Mouse (Mus musculus) heart, embryonic 15.5 days (tissue): ENCODE data around the gene Akirin2. TPM values are rescaled to one million over a fixed set of nuclear protein-coding genes. Genes with fewer than 3 reads are reported as not detected.

ENCODE experiments used
- ATAC-seq: fragments of 200-750 bp; cut with Nextera tagmentation; replicated peaks from 2 replicates; pipeline ENCODE4 v1.8.0; 2017; ENCODE audit warnings: low read depth, moderate TSS enrichment; ENCODE audit not compliant: insufficient number of reproducible peaks, insufficient read depth, low FRiP score
- H3K27ac ChIP-seq: fragments of 300-500 bp; sonication (generic); 2 replicates; pipeline ENCODE4 v1.5.1; 2015; ENCODE audit warnings: mild to moderate bottlenecking, inconsistent platforms
- H3K27me3 ChIP-seq: fragments of 300-500 bp; sonication (generic); 2 replicates; pipeline ENCODE4 v1.6.1; 2015; ENCODE audit warnings: inconsistent platforms
- H3K36me3 ChIP-seq: fragments of 300-500 bp; sonication (generic); 2 replicates; pipeline ENCODE4 v1.6.1; 2015; ENCODE audit warnings: mild to moderate bottlenecking, inconsistent platforms
- H3K4me1 ChIP-seq: fragments of 300-500 bp; sonication (generic); replicated peaks from 2 replicates; pipeline ENCODE4 v1.6.1; 2015; ENCODE audit warnings: inconsistent platforms
- H3K4me2 ChIP-seq: fragments of 300-500 bp; sonication (generic); 2 replicates; pipeline ENCODE4 v1.6.1; 2015; ENCODE audit warnings: inconsistent platforms, mild to moderate bottlenecking, moderate library complexity
- H3K4me3 ChIP-seq: fragments of 300-500 bp; sonication (generic); 2 replicates; pipeline ENCODE4 v1.5.1; 2015; ENCODE audit warnings: mild to moderate bottlenecking, inconsistent platforms
- H3K9ac ChIP-seq: fragments of 300-500 bp; sonication (generic); 2 replicates; pipeline ENCODE4 v1.6.1; 2015; ENCODE audit warnings: mild to moderate bottlenecking, inconsistent platforms
- H3K9me3 ChIP-seq: fragments of 300-500 bp; sonication (generic); replicated peaks from 2 replicates; pipeline ENCODE4 v1.6.1; 2016; ENCODE audit warnings: inconsistent platforms
- WGBS: fragments of 180-500 bp; shearing (Covaris S2); methylation state at CpG from one replicate; pipeline ENCODE4 v1.1.7; 2015; ENCODE audit warnings: mixed read lengths; 5-methylcytosine and 5-hydroxymethylcytosine counted together
- polyA plus RNA-seq: library from polyadenylated mRNA; unstranded; fragments of >200 nt; fragmentation: Nextera tagmentation; extraction: Ambion mirVana; gene quantifications from 2 replicates; pipeline ENCODE4 v1.2.1, GENCODE M21; 2015

Gene Akirin2
- polyA plus RNA-seq, 1 experiment from 2014 or later: 44.8 TPM

DNA sequence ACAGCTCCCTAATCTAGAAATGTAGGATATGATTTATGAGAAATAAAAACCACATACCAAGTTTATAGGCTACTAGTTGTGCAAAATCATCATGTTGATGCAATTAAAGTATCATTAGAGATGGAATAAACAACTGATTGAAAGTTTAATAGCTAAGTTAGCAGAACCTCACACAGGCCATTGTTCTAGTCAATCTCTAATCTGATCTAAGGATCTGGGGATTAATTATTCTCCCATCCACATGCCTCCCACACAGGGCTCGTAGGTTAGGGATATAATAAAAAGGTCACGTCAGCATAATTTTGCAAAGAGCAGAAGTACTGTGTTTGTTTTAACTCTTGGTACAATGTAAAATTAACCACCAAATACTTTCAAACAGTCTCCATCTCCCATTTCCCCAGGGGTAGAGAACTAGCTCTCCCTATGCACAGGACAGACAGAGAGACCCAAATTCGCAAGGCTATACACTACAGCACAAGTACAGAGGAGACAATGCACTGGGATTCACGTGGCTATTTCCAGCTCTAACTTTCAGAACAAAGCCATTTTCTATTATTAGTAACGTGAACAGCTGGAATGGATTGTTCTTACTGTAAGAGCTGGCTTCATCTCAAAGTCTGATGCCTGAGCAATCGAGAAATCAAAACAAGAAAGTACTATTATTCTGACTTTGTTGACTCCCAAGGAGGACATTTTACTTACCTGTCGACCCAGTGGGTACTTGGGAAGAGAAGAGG is 34.3 kb downstream of the Akirin2 start:
- no peaks in the 10 kb centered on the region for H3K27me3 ChIP-seq
- H3K27ac ChIP-seq: peak overlapping the region; percentile 46; the same call in 1 of the 2 replicates
- H3K4me1 ChIP-seq: peaks cover 15% of the 10 kb centered on the region
- H3K9me3 ChIP-seq: no peaks in the 10 kb centered on the region
- no peak overlapping the region for H3K4me2 ChIP-seq
- H3K4me3 ChIP-seq: no peak overlapping the region
- H3K9ac ChIP-seq: no peak overlapping the region
- H3K36me3 ChIP-seq: peaks cover 43% of the 10 kb centered on the region
- no peak for ATAC-seq
- 49% methylated on average over 7 of the region's 7 CpGs for WGBS

GRCm38 (mm10) chr4:34603123-34603522 is 52.4 kb downstream of the Akirin2 start:
- no peaks in the 10 kb centered on the region for H3K27me3 ChIP-seq
- H3K4me3 ChIP-seq: no peak overlapping the region
- ATAC-seq: no peak
- WGBS: 96% methylated on average over 6 of the region's 6 CpGs
- no peak overlapping the region for H3K4me2 ChIP-seq
- peaks cover 64% of the 10 kb centered on the region for H3K36me3 ChIP-seq
- H3K4me1 ChIP-seq: no peaks in the 10 kb centered on the region
- H3K9ac ChIP-seq: no peak overlapping the region
- H3K27ac ChIP-seq: no peak overlapping the region
- H3K9me3 ChIP-seq: no peaks in the 10 kb centered on the region

DNA sequence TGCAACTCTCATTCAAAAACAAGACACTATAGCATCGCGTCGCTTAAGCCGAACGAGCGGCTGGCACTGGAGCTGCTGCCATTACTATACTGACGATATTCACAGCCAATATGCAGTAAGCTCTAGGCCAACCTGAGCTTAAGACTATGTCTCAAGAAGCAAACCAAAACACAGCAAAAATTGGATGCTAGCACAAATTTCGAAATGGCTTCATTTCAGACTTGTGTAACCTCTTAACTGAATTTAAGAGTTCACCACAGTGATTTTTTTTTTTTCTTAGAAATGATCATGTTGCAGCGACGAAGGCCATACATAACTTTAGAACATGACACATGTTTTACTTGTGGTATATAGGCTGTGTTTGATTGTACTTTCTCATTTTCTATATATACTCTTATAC is 55.9 kb downstream of the Akirin2 start:
- Histone ChIP-seq H3K9ac (no peak overlapping the region), H3K4me2 (no peak overlapping the region), H3K9me3 (no peaks in the 10 kb centered on the region), H3K27me3 (no peaks in the 10 kb centered on the region), H3K4me3 (no peak overlapping the region), H3K27ac (no peak overlapping the region), H3K4me1 (no peaks in the 10 kb centered on the region), H3K36me3 (peaks cover 55% of the 10 kb centered on the region)
- WGBS: 93% methylated on average over 10 of the region's 10 CpGs
- ATAC-seq: no peak

DNA sequence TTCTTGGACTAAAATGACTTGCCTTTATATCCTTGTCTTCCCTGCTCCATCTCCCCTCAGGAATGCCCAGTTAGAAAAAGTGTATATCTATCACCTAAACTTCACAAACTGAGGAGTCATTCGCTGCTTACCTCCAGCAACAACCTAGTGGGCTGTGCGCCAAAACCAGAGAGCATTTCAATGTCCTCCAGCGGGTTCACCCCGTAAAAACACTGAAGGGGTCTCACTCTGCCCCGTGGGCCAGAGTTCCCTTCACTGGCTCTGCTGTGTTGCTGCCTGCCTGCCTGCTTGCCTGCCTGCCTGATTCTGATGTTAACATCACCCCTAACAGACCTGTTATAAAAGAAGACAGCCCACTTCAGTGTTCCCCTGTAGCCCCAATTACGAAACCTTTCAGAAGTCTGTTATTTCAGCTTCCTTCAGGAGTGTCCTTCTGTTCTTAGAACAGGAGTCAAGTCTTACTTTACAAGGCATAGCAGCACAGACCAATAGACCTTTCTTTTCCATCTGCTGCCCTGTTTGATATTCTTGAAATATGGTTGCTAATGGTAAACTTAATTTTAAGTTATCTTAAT is 62.9 kb downstream of the Akirin2 start:
- no peaks in the 10 kb centered on the region for H3K27me3 ChIP-seq
- 63% methylated on average over 6 of the region's 6 CpGs for WGBS
- H3K9me3 ChIP-seq: no peaks in the 10 kb centered on the region
- peaks cover 23% of the 10 kb centered on the region for H3K4me1 ChIP-seq
- no peak overlapping the region for H3K27ac ChIP-seq
- H3K4me2 ChIP-seq: peak overlapping the region; percentile 79
- peak overlapping the region; percentile 87 for H3K4me3 ChIP-seq
- ATAC-seq: no peak
- H3K36me3 ChIP-seq: peaks cover 10% of the 10 kb centered on the region
- peak overlapping the region; percentile 97 for H3K9ac ChIP-seq

- WGBS: under 1% methylated on average over 42 of the region's 42 CpGs
- Histone ChIP-seq H3K9ac (peak within 1 kb of the TSS; percentile 97), H3K4me3 (peak within 1 kb of the TSS; percentile 87), H3K27me3 (no peaks in the 10 kb centered on the region), H3K27ac (peak within 1 kb of the TSS; percentile 89), H3K4me2 (peak within 1 kb of the TSS; percentile 79), H3K4me1 (peaks cover 23% of the 10 kb centered on the region), H3K9me3 (no peaks in the 10 kb centered on the region), H3K36me3 (peaks cover 2% of the 10 kb centered on the region)
- peak; percentile 97 for ATAC-seq
Observed at GRCm38 (mm10) chr4:34614630-34615094, 63.9 kb downstream of the Akirin2 start, which contains the start of the genes Orc3 and Rars2. Orc3 (minus strand) TSS chr4:34614944. Rars2 (plus strand) TSS chr4:34614957.

DNA sequence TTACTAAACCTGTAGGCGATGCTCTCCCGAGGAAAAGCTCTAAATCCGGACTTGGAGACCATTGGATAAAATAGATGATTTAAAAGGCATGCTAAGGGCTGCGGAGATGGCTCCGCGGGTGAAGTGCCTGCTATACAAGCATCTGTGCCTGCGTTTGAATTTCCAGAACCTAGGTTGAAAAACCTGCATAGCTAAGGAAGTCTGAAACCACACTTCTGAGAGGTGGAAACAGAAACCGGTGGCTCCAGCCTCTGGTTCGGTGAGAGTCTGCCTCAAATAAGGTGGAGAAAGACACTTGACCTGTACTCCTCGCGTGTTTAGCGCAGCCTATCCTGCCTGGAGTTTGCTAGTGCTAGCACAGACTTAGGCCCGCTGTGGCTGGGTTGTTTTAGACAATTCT is 64.6 kb downstream of the Akirin2 start:
- H3K4me3 ChIP-seq: peak overlapping the region; percentile 87
- 1% methylated on average over 13 of the region's 13 CpGs for WGBS
- H3K4me2 ChIP-seq: peak overlapping the region; percentile 79

GRCm38 (mm10) chr4:34616146-34616545 is 65.4 kb downstream of the Akirin2 start:
- H3K4me3 ChIP-seq: peak overlapping the region; percentile 87; the same call in 1 of the 2 replicates
- no peak overlapping the region for H3K27ac ChIP-seq
- peak overlapping the region; percentile 79 for H3K4me2 ChIP-seq
- 0 out of 2 replicates have a peak overlapping the region, but pooled peaks have one; percentile 97 for H3K9ac ChIP-seq
- H3K4me1 ChIP-seq: peaks cover 23% of the 10 kb centered on the region
- no peak for ATAC-seq
- no peaks in the 10 kb centered on the region for H3K27me3 ChIP-seq
- H3K9me3 ChIP-seq: no peaks in the 10 kb centered on the region
- no peaks in the 10 kb centered on the region for H3K36me3 ChIP-seq
- WGBS: 76% methylated on average over 8 of the region's 8 CpGs

More for the DNA sequence above, 64.6 kb downstream of the Akirin2 start:
- no peaks in the 10 kb centered on the region for H3K36me3 ChIP-seq
- peak overlapping the region; percentile 89 for H3K27ac ChIP-seq
- peak overlapping the region; percentile 97 for H3K9ac ChIP-seq
- no peaks in the 10 kb centered on the region for H3K9me3 ChIP-seq
- H3K4me1 ChIP-seq: peaks cover 23% of the 10 kb centered on the region
- ATAC-seq: no peak
- H3K27me3 ChIP-seq: no peaks in the 10 kb centered on the region

Other genes with a start within 250 kb of the Akirin2 start
- 58.0 and 63.8 TPM in 2 replicates for gene Orc3, start 64.0 kb downstream of the Akirin2 start, polyA plus RNA-seq
- 45.4 and 49.0 TPM in 2 replicates for gene Rars2, start 64.0 kb downstream of the Akirin2 start, polyA plus RNA-seq
- gene Slc35a1, start 136.5 kb downstream of the Akirin2 start, polyA plus RNA-seq: 36.5 and 45.6 TPM in 2 replicates
- 0.30 and 0.81 TPM in 2 replicates for gene Cfap206, start 179.3 kb downstream of the Akirin2 start, polyA plus RNA-seq
- gene Gm136, start 205.3 kb downstream of the Akirin2 start, polyA plus RNA-seq: not detected in 2 replicates
- 57.6 and 65.1 TPM in 2 replicates for gene Smim8, start 227.5 kb downstream of the Akirin2 start, polyA plus RNA-seq